Mouse (Mus musculus): ENCODE measurements at regions not wholly inside any gene's neighbourhood (a gene's known extent, or its start where the extent isn't known, plus 50 kb on each side); places are given as distances from the start of the nearest gene placed in this dataset.
"Not testable (repeated sequence)": the region's sequence is repeated elsewhere in the genome, so short reads cannot be mapped to it uniquely, and the experiment has no call there.

GRCm38 (mm10) chr13:44673967-44674357, 55.3 kb upstream of the Jarid2 start:
- H3K36me3 ChIP-seq (ENCODE audit: control insufficient read depth, insufficient read depth, low read length): no peaks in the 10 kb centered on the region
- 0 out of 2 replicates have a peak, but pooled peaks cover 3% of the 10 kb centered on the region for H3K9me3 ChIP-seq (ENCODE audit: control insufficient read depth, low read length)
- ATAC-seq (ENCODE audit: low FRiP score, low TSS enrichment): no peak
- no peak overlapping the region for H3K9ac ChIP-seq (ENCODE audit: low read length)
- H3K4me1 ChIP-seq (replicated peaks; ENCODE audit: control insufficient read depth, insufficient read depth): no peaks in the 10 kb centered on the region; the same call in 1 of the 2 replicates
- H3K27ac ChIP-seq (replicated peaks): no peak overlapping the region
- no peak for TF ChIP-seq EP300 (optimal IDR thresholded peaks at IDR 0.05)
- no peak for TF ChIP-seq CTCF (IDR thresholded peaks at IDR 0.05; ENCODE audit: low read depth)
- whole genome bisulfite sequencing: 16% methylated on average over 12 of the region's 12 CpGs
- H3K4me3 ChIP-seq (ENCODE audit: low read depth, low read length): no peak overlapping the region
- H3K4me2 ChIP-seq (replicated peaks; ENCODE audit: low read depth): peak overlapping the region; percentile 46
- no peaks in the 10 kb centered on the region for H3K27me3 ChIP-seq (ENCODE audit: control insufficient read depth, insufficient read depth, low read length)
- DNase-seq (ENCODE audit: low spot score): no peak

- no peak for TF ChIP-seq CTCF (IDR thresholded peaks at IDR 0.05; ENCODE audit: low read depth)
- TF ChIP-seq EP300 (optimal IDR thresholded peaks at IDR 0.05): no peak
- H3K27me3 ChIP-seq (ENCODE audit: control insufficient read depth, insufficient read depth, low read length): no peaks in the 10 kb centered on the region
- DNase-seq (ENCODE audit: low spot score): no peak
- no peak overlapping the region for H3K9ac ChIP-seq (ENCODE audit: low read length)
- WGBS: 76% methylated on average over 8 of the region's 8 CpGs
- no peaks in the 10 kb centered on the region for H3K36me3 ChIP-seq (ENCODE audit: control insufficient read depth, insufficient read depth, low read length)
- no peak overlapping the region for H3K27ac ChIP-seq (replicated peaks)
- H3K4me2 ChIP-seq (replicated peaks; ENCODE audit: low read depth): no peak overlapping the region
- H3K4me1 ChIP-seq (replicated peaks; ENCODE audit: control insufficient read depth, insufficient read depth): no peaks in the 10 kb centered on the region; the same call in 1 of the 2 replicates
- no peak for ATAC-seq (ENCODE audit: low FRiP score, low TSS enrichment)
- no peak overlapping the region for H3K4me3 ChIP-seq (ENCODE audit: low read depth, low read length)
- H3K9me3 ChIP-seq (ENCODE audit: control insufficient read depth, low read length): 0 out of 2 replicates have a peak, but pooled peaks cover 3% of the 10 kb centered on the region
These were observed 54.2 kb upstream of the Jarid2 start for GRCm38 (mm10) chr13:44674926-44675650.

- no peaks in the 10 kb centered on the region; the same call in 1 of the 2 replicates for H3K4me1 ChIP-seq (replicated peaks; ENCODE audit: control insufficient read depth, insufficient read depth)
- 0 out of 2 replicates have a peak, but pooled peaks cover 3% of the 10 kb centered on the region for H3K9me3 ChIP-seq (ENCODE audit: control insufficient read depth, low read length)
- 89% methylated on average over 6 of the region's 6 CpGs for WGBS
- H3K4me3 ChIP-seq (ENCODE audit: low read depth, low read length): no peak overlapping the region
- H3K9ac ChIP-seq (ENCODE audit: low read length): no peak overlapping the region
- no peak for DNase-seq (ENCODE audit: low spot score)
- no peaks in the 10 kb centered on the region for H3K27me3 ChIP-seq (ENCODE audit: control insufficient read depth, insufficient read depth, low read length)
- no peak for TF ChIP-seq CTCF (IDR thresholded peaks at IDR 0.05; ENCODE audit: low read depth)
- TF ChIP-seq EP300 (optimal IDR thresholded peaks at IDR 0.05): no peak
- H3K36me3 ChIP-seq (ENCODE audit: control insufficient read depth, insufficient read depth, low read length): no peaks in the 10 kb centered on the region
- no peak for ATAC-seq (ENCODE audit: low FRiP score, low TSS enrichment)
- no peak overlapping the region for H3K4me2 ChIP-seq (replicated peaks; ENCODE audit: low read depth)
- H3K27ac ChIP-seq (replicated peaks): no peak overlapping the region
These were observed 53.2 kb upstream of the Jarid2 start for GRCm38 (mm10) chr13:44676041-44676440.

GRCm38 (mm10) chr13:44678121-44678520, 51.2 kb upstream of the Jarid2 start:
- no peak overlapping the region for H3K4me3 ChIP-seq (ENCODE audit: low read depth, low read length)
- no peaks in the 10 kb centered on the region for H3K36me3 ChIP-seq (ENCODE audit: control insufficient read depth, insufficient read depth, low read length)
- 92% methylated on average over 3 of the region's 3 CpGs for WGBS
- H3K27ac ChIP-seq (replicated peaks): no peak overlapping the region
- H3K4me2 ChIP-seq (replicated peaks; ENCODE audit: low read depth): no peak overlapping the region
- no peak overlapping the region for H3K9ac ChIP-seq (ENCODE audit: low read length)
- TF ChIP-seq EP300 (optimal IDR thresholded peaks at IDR 0.05): no peak
- TF ChIP-seq CTCF (IDR thresholded peaks at IDR 0.05; ENCODE audit: low read depth): no peak
- no peaks in the 10 kb centered on the region; the same call in 1 of the 2 replicates for H3K4me1 ChIP-seq (replicated peaks; ENCODE audit: control insufficient read depth, insufficient read depth)
- DNase-seq (ENCODE audit: low spot score) (no peak), ATAC-seq (ENCODE audit: low FRiP score, low TSS enrichment) (no peak)
- H3K27me3 ChIP-seq (ENCODE audit: control insufficient read depth, insufficient read depth, low read length): no peaks in the 10 kb centered on the region
- 0 out of 2 replicates have a peak, but pooled peaks cover 3% of the 10 kb centered on the region for H3K9me3 ChIP-seq (ENCODE audit: control insufficient read depth, low read length)

GRCm38 (mm10) chr13:44679457-44679856, 49.8 kb upstream of the Jarid2 start:
- ATAC-seq (ENCODE audit: low FRiP score, low TSS enrichment); H3K9ac ChIP-seq (ENCODE audit: low read length); H3K4me3 ChIP-seq (ENCODE audit: low read depth, low read length); H3K9me3 ChIP-seq (ENCODE audit: control insufficient read depth, low read length); DNase-seq (ENCODE audit: low spot score); H3K4me1 ChIP-seq (replicated peaks; ENCODE audit: control insufficient read depth, insufficient read depth); H3K4me2 ChIP-seq (replicated peaks; ENCODE audit: low read depth); H3K27ac ChIP-seq (replicated peaks); H3K27me3 ChIP-seq (ENCODE audit: control insufficient read depth, insufficient read depth, low read length); H3K36me3 ChIP-seq (ENCODE audit: control insufficient read depth, insufficient read depth, low read length): not testable (repeated sequence)
- WGBS: 90% methylated on average over 6 of the region's 7 CpGs

Data from stomach, postnatal 0 days (tissue).